Mouse (Mus musculus) liver, embryonic 14.5 days (tissue): ENCODE data around the gene Ralgapa2. TPM values are rescaled to one million over a fixed set of nuclear protein-coding genes. Genes with fewer than 3 reads are reported as not detected.

Source experiments
- ATAC-seq: fragments of 200-750 bp; cut with Nextera tagmentation; 2 replicates; pipeline ENCODE4 v1.8.0; 2017; ENCODE audit warnings: moderate number of reproducible peaks, mild to moderate bottlenecking, moderate library complexity; ENCODE audit not compliant: insufficient read depth
- DNase-seq, 3 experiments: peaks; one replicate each; pipeline ENCODE4 v3.0.0-alpha.2; 2012 to 2013; ENCODE audit warnings: low read depth in 3 of 3, low spot score in 3 of 3
- H3K27ac ChIP-seq: fragments of 300-500 bp; sonication (generic); 2 replicates; pipeline ENCODE4 v1.5.1; 2014; ENCODE audit warnings: moderate library complexity, mild to moderate bottlenecking, control low read depth, inconsistent platforms
- H3K27me3 ChIP-seq: fragments of 300-500 bp; sonication (generic); 2 replicates; pipeline ENCODE4 v1.6.1; 2014; ENCODE audit warnings: mild to moderate bottlenecking, low read length, moderate library complexity; ENCODE audit not compliant: control insufficient read depth, insufficient read depth
- H3K36me3 ChIP-seq: fragments of 300-500 bp; sonication (generic); replicated peaks from 2 replicates; pipeline ENCODE4 v1.6.1; 2014; ENCODE audit warnings: low read depth; ENCODE audit not compliant: control insufficient read depth, insufficient read depth
- H3K4me1 ChIP-seq, 2 experiments: fragments of 200-500 bp in 1 of 2; fragments of 300-500 bp in 1 of 2; sonication (generic) in 1 of 2; replicated peaks; 2 replicates each; pipeline ENCODE4 v1.6.1; 2012 to 2014; ENCODE audit warnings: antibody characterized with exemption in 1 of 2, inconsistent platforms in 1 of 2, low read length in 1 of 2; ENCODE audit not compliant: control insufficient read depth in 2 of 2, insufficient read depth in 2 of 2
- H3K4me2 ChIP-seq: fragments of 300-500 bp; sonication (generic); 2 replicates; pipeline ENCODE4 v1.6.1; 2014; ENCODE audit warnings: low read depth, mild to moderate bottlenecking, control low read depth, moderate library complexity
- H3K4me3 ChIP-seq, 2 experiments: fragments of 200-500 bp in 1 of 2; fragments of 300-500 bp in 1 of 2; sonication (generic) in 1 of 2; 2 replicates each; pipeline ENCODE4 v1.5.1; 2012 to 2014; ENCODE audit warnings: low read depth in 2 of 2, low read length in 2 of 2, mild to moderate bottlenecking in 2 of 2, control low read depth in 1 of 2, inconsistent platforms in 1 of 2, moderate library complexity in 1 of 2; ENCODE audit not compliant: insufficient read depth in 1 of 2
- H3K9ac ChIP-seq: fragments of 300-500 bp; sonication (generic); replicated peaks from 2 replicates; pipeline ENCODE4 v1.6.1; 2014; ENCODE audit warnings: mild to moderate bottlenecking, control low read depth, moderate library complexity
- H3K9me3 ChIP-seq: fragments of 300-500 bp; sonication (generic); 2 replicates; pipeline ENCODE4 v1.6.1; 2016; ENCODE audit warnings: low read length, mixed read lengths; ENCODE audit not compliant: control insufficient read depth
- CTCF ChIP-seq: IDR thresholded peaks from 2 replicates; pipeline ENCODE4 v1.5.1; 2016; ENCODE audit warnings: antibody characterized with exemption, low read depth, control low read depth
- EP300 ChIP-seq: IDR thresholded peaks from 2 replicates; pipeline ENCODE4 v1.6.1; 2016; ENCODE audit warnings: antibody characterized with exemption, low read depth
- WGBS: fragments of 180-500 bp; shearing (Covaris S2); extraction: QIAGEN DNeasy Blood & Tissue Kit; methylation state at CpG from one replicate; pipeline ENCODE4 v1.1.7; 2014; ENCODE audit not compliant: insufficient replicate concordance; 5-methylcytosine and 5-hydroxymethylcytosine counted together
- polyA plus RNA-seq, 2 experiments: library from polyadenylated mRNA; depleted of rRNA in 1 of 2; stranded (reverse) in 1 of 2; unstranded in 1 of 2; fragments of >200 nt; fragmentation: Nextera tagmentation in 1 of 2; extraction: Ambion mirVana in 1 of 2; gene quantifications; 2 replicates each; pipeline versions ENCODE4 v1.2.1 to v1.2.3; 2012 to 2014

Gene Ralgapa2
- polyA plus RNA-seq (2012; rRNA removed) (1.8 and 2.1 TPM in 2 replicates), polyA plus RNA-seq (2014; fragmentation: Nextera tagmentation; extraction: Ambion mirVana) (3.2 and 3.6 TPM in 2 replicates)

DNA sequence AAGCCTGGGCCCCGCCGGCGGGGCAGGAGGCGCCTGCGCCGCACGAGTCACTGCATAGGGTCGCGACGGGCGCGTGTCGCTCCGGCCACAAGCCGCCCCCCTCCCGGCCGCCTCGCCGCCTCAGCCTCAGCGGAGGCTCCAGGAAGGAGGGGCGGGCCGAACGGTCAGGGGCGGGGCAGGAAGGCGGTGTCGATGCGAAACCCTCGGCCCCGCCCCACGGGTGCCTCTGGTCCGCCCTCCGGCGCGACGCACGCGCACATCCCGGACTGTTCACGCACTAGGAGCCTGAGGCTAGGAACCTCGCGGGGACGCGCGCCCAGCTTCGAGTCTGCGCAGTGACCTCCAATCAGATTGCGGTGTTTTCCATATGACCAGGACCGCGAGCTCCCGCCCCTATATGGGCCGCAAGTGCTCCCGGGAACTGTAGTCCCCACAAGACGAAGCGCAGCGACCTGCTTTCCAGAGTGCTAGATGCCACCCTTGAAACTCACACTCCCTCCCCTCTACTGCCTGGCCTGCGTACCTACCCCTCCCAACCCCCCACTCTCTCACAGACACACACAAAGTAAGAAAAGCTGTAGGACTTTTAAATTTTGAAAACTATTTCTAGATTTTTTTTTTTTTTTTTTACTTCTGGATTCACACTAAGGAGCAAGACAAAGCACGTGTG, at the start of gene Ralgapa2:
TSS of gene Ralgapa2 (minus strand) at position 434 of the 670 bp plus-strand sequence.
- no peaks in the 10 kb centered on the region for H3K36me3 ChIP-seq
- ATAC-seq = peak; percentile 98
- peak; percentile 98 to 99 (median 98) for DNase-seq
- H3K4me3 ChIP-seq = peak within 1 kb of the TSS; percentile 71 to 86
- WGBS = 1% methylated on average over 52 of the region's 57 CpGs
- H3K27ac ChIP-seq = peak within 1 kb of the TSS; percentile 32
- no peaks in the 10 kb centered on the region for H3K9me3 ChIP-seq
- H3K4me2 ChIP-seq = peak within 1 kb of the TSS; percentile 89
- no peak for TF ChIP-seq CTCF
- no peak for TF ChIP-seq EP300
- H3K27me3 ChIP-seq = no peaks in the 10 kb centered on the region
- peak within 1 kb of the TSS; percentile 89 for H3K9ac ChIP-seq
- H3K4me1 ChIP-seq = peaks cover 6 to 12% of the 10 kb centered on the region in 2 experiments

DNA sequence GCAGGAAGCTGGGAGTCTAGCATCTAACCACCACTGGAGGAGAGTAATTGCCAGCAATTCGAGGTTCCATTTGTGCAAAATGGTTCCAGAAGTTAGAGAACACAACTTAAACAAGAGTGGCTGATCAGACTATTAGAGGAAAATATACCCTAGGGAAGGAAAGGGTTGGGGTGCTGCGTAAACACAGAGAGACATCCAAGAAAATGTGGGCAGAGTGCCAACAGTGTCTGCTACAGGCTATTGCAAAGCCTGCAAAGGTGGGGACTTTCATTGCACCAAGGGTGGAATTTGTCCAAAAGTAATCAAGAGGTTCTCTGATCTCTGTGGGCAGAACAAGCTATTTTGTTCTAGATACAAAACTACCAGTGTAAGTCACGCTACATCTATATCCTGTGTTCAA, 49.4 kb upstream of the Ralgapa2 start:
- no peak for ATAC-seq
- Histone ChIP-seq H3K4me3 (no peak overlapping the region), H3K4me2 (no peak overlapping the region), H3K27ac (no peak overlapping the region), H3K9me3 (no peaks in the 10 kb centered on the region), H3K9ac (no peak overlapping the region), H3K4me1 (peaks cover 0 to 2% of the 10 kb centered on the region in 2 experiments; a peak in 1 of 4 replicates), H3K36me3 (no peaks in the 10 kb centered on the region), H3K27me3 (no peaks in the 10 kb centered on the region)
- DNase-seq = no peak
- no peak for TF ChIP-seq CTCF
- no peak for TF ChIP-seq EP300
- 50% methylated on average over 3 of the region's 3 CpGs for WGBS

DNA sequence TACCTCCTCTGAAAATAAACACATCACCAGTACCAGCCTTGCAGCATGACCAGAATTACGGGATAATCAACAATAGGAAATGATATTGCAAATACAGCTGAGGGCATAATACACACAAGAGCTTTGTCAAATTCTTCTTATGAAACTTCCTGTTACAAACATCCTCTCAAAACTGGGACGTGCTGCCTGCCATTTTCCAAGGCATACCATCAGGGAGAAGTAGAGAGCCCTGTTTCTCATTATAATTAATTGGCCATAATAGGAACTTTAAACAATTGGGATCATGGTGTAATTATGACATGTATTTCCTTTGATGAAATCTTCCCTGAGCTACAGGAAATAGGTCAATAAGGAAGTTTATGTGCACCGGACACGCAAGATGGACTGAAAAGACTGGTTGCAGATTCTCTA, 48.5 kb upstream of the Ralgapa2 start:
- DNase-seq (no peak), ATAC-seq (no peak)
- H3K4me2 ChIP-seq = no peak overlapping the region
- no peaks in the 10 kb centered on the region for H3K36me3 ChIP-seq
- no peaks in the 10 kb centered on the region for H3K27me3 ChIP-seq
- H3K9ac ChIP-seq = no peak overlapping the region
- peaks cover 0 to 2% of the 10 kb centered on the region in 2 experiments; a peak in 1 of 4 replicates for H3K4me1 ChIP-seq
- TF ChIP-seq EP300 (no peak), CTCF (no peak)
- no peak overlapping the region for H3K27ac ChIP-seq
- H3K9me3 ChIP-seq = no peaks in the 10 kb centered on the region
- no peak overlapping the region for H3K4me3 ChIP-seq
- WGBS = 46% methylated on average over 4 of the region's 4 CpGs

DNA sequence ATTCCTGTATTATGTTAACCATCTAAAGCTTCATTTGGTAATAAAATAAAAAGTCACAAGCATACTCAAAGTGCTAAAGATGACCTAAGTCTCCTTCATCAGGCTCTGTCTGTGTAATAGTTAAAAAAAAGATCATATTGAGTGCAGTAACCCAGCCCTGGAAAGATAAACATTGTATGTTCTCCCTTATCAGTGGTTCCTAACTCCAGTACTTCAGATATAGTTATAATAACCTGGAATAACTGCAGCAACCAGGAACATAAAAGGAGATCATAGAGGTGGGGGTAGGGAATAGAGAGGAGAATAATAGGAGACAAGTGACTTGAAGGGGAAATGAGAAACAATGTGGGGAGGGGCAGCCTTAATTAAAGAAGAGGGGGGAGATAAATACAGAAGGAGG, 44.0 kb upstream of the Ralgapa2 start:
- Histone ChIP-seq H3K4me2 (no peak overlapping the region), H3K4me3 (no peak overlapping the region), H3K9ac (no peak overlapping the region), H3K4me1 (no peaks in the 10 kb centered on the region), H3K27ac (no peak overlapping the region), H3K27me3 (no peaks in the 10 kb centered on the region), H3K36me3 (no peaks in the 10 kb centered on the region), H3K9me3 (no peaks in the 10 kb centered on the region)
- ATAC-seq = no peak
- TF ChIP-seq CTCF (no peak), EP300 (no peak)
- DNase-seq = no peak

DNA sequence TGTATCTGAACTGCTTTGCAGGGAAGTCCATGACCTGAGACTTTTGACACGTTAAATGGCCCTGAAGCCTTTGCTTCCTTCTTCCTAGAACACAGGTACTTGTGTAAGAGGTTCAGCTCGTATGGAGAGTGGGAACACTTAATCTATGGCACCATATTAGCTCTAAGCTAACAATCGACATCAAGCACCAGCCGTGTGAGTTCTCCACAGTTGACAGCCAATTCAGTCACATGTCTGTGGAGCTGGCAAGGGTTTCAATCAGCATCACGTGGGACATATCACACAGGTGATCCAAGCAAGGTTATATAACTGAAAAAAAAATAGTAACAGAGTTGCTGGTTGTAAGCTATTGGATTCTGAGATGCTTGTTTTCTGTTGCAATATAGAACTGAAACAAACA, 43.2 kb upstream of the Ralgapa2 start:
- Histone ChIP-seq H3K9me3 (no peaks in the 10 kb centered on the region), H3K36me3 (no peaks in the 10 kb centered on the region), H3K4me3 (no peak overlapping the region), H3K4me2 (no peak overlapping the region), H3K27ac (no peak overlapping the region), H3K4me1 (no peaks in the 10 kb centered on the region), H3K27me3 (no peaks in the 10 kb centered on the region), H3K9ac (no peak overlapping the region)
- DNase-seq = no peak
- WGBS = 50% methylated on average over 5 of the region's 5 CpGs
- TF ChIP-seq EP300 = no peak
- no peak for TF ChIP-seq CTCF
- ATAC-seq = no peak
